Mouse (Mus musculus): ENCODE data around the gene Arhgap44.

Arhgap44 gene

DNA sequence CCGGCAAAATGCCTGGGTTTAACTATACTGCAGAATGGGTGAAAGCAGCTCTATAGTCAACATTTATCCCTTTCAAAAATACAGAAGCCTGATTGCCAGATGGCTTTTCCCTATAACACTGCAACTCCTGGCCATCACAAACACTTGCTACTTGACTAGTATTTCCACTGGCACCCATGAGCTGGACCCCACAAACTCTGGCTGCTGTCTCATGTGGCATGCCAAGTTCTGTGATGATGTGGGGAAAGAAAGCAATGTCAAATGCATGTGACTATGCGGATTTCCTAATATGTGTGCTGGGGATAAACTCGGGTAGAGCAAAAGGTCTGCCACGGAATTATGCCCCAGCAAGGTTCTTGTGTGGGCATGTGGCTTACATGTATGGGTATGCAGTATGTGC is 156.7 kb downstream of the Arhgap44 start:
- no peak for DNase-seq (ENCODE audit: low spot score)

- no peak for DNase-seq (ENCODE audit: low spot score)
Measured at GRCm38 (mm10) chr11:65004836-65005235, 157.9 kb downstream of the Arhgap44 start.

GRCm38 (mm10) chr11:65003611-65004010 is 159.2 kb downstream of the Arhgap44 start:
- no peak for DNase-seq (ENCODE audit: low spot score)

- DNase-seq (ENCODE audit: low spot score) = no peak
Measured at GRCm38 (mm10) chr11:65001729-65002128, 161.0 kb downstream of the Arhgap44 start.

DNA sequence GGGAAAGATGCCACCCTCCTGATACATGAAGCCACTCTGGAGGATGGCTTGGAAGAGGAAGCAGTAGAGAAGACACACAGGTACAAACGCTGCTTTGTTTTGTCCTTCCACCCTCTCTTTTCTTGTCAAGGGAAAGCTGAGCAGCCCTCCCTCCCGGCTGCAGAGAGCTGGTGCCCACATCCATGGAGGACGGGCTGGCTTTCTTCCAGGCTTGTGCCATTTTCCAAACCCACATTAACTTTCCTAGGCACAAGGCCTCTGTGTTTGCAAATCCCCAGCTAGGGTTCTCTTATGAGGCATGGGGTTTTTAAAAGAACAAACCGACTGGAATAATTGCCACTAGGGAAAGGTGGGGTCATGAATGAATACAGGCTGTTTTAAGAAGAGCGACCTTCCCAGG is 163.1 kb downstream of the Arhgap44 start:
- DNase-seq (ENCODE audit: low spot score) = no peak

GRCm38 (mm10) chr11:64998439-64998838 is 164.3 kb downstream of the Arhgap44 start:
- DNase-seq (ENCODE audit: low spot score) = no peak

DNA sequence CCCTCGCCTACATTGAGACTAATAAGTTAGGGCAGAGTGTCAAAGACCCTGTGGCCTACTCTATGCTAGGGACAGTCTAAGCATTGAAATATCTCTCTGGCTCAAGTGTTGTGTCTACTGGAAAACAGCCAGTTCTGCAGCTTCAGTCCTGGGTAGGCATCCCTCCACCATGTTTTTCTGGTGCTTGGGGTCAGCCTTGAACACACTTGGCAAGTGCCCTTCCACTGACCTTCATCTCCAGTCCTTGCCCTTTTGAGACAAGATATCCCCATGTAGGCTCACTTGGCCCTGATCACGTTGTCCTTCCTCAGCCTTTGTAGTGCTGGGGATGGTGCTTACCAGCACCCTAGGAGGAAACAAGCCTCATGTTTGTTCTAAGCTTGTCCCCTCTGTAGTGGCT is 174.2 kb downstream of the Arhgap44 start:
- peak; percentile 19 for DNase-seq (ENCODE audit: low spot score)

DNA sequence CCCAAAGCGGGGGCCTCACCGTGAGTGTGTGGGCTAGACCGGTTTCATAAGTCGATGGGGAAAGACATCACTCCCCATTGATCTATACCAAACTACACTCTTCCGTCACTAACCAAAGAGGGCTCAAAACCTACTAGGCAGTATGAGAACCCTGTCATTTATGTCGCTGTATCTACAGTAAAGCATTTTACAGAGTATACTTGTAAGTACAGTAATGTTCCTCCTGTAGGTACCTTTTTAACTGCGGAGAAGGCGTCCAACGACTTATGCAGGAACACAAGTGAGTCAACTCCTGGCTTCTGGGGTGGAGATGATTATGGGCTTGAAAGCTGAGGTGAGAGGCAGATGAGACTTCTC is 183.3 kb downstream of the Arhgap44 start:
- DNase-seq (ENCODE audit: low spot score) = no peak

- DNase-seq (ENCODE audit: low spot score) = peak; percentile 97
Measured at GRCm38 (mm10) chr11:64978720-64979488, 183.9 kb downstream of the Arhgap44 start, which contains the start of gene Elac2. Elac2 (plus strand) TSS chr11:64979038.

DNA sequence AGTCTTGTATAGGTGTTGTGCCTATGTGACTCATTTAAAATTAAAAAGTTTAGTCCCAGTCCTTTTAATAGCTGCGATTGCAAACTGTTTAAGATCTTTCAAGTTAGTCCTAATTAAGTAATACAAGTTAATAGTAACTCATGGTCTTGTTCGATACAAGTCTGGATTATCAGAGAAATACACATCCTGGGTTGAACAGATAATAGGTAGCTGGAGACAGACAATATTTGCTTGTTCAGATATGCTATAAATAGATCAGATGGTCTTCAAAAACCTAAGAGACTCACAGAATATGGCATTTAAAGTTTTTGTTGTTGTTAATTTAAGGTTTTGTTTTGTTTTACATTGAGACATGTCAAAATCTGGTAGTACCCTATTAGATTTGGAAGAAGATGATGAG is 190.3 kb downstream of the Arhgap44 start:
- DNase-seq (ENCODE audit: low spot score) = no peak

- DNase-seq (ENCODE audit: low spot score) = no peak
Measured at GRCm38 (mm10) chr11:64971471-64971988, 191.2 kb downstream of the Arhgap44 start.

DNA sequence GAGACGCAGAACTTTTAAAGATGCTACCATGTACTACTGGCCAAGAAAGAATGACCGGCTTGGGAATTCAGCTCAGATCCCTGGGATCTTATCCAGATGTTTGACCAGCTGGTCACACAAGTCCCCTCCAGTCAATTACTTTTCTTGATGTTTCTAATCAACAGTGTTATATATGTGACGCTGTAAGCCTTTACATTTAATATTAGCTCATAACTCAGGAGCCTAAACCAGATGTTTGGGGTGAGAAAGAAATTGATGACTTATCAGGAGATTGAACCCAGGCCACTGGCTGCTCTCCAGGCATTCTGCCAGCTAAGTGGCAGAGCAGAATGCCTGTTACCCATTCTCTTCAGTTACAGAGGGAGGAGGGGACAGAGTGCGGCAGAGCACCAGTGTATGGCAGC is 193.8 kb downstream of the Arhgap44 start:
- no peak for DNase-seq (ENCODE audit: low spot score)

DNA sequence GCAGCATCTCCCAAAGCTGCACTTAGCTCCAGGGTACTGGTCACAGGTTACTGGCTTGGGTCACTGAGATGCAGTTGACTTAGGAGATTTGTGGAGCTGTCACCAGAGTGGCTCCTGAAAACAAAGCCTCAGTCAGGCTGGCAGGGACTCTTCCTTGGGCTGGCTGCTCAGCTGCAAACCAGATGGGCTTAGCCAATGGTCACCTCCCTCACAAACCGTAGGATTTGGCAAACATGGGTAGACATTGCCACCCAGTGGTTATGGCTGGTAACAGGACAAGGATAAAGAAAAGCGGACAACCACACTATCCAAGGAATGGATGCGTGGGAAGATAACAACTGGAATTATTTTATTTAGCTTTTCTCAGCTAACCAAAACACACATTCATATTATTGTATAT is 194.3 kb downstream of the Arhgap44 start:
- peak; percentile 47 for DNase-seq (ENCODE audit: low spot score)

DNA sequence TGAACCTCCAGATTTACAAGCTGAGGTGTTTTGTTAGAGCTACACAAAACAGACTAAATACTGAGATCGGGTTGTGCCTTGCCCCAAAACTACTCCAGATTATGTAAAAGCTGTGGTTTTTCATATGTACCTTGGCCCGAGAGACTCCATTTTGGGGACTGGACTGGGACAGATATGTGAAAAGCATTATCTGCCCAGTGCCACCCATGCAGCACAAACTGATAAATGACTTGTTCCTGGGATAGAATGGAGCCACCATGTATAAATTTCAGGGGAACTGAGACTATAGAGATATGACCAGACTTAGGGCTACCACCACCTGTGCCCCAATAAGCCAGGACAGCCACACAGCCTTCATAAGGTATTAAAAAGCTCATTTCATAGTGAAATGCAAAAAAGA is 200.1 kb downstream of the Arhgap44 start:
- no peak for DNase-seq (ENCODE audit: low spot score)

DNA sequence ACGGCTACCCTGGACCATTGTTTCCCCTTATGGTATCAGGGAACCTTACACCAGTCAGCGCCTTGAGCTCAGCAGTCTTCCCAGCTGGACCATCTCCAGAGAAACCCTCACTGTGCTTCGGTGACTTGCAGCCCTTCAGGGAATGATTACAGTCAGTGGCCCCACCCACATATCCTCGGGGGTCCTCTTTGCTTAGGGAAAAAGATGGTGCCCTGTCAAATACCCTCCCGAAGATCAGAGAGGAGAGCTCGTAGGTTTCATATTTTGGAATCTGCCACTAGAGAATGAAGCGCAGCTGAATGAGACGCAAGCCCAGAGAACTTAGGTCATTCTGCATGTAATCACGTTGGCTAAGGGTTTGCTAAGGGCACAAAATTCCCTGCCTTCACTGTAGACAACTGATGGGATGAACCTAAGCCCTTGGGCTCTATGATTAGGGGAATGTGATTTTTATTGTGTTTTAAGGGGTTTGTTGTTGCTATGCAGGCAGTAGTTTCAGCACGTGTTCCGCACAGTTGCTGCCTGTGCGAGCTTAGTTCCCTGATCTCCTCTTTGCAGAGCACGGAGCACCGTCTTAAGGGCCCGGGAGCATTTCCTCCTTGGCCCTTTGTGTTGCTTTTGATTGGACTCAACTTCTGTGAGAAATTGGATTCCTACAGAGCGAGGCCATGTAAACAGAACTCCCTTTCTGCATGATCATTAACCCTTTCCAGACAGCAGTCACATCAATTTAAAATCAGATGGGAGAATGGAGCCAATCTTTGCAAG is 205.6 kb downstream of the Arhgap44 start:
- no peak for DNase-seq (ENCODE audit: low spot score)

All from ovary, postnatal 36 days (tissue).